Mouse (Mus musculus) embryo, embryonic 11.5 days (tissue): ENCODE measurements around the gene Ubox5.
A peak's percentile ranks its signal among the peaks of the same experiment; 100 is the strongest.
"Not testable (repeated sequence)": the region's sequence is repeated elsewhere in the genome, so short reads cannot be mapped to it uniquely, and the experiment has no call there.

Experiments
- DNase-seq: peaks from one replicate; pipeline ENCODE4 v3.0.0-alpha.2; 2012; ENCODE audit warnings: low read depth, low spot score

Gene Ubox5

GRCm38 (mm10) chr2:130577021-130577420, 52.8 kb downstream of the Ubox5 start:
- no peak for DNase-seq

GRCm38 (mm10) chr2:130576564-130576963, 53.3 kb downstream of the Ubox5 start:
- DNase-seq: not testable (repeated sequence)

- DNase-seq: no peak
Measured at GRCm38 (mm10) chr2:130575873-130576272, 54.0 kb downstream of the Ubox5 start, which contains the start of gene Oxt. Gene Oxt, plus strand, starts transcription at chr2:130576173.

- no peak for DNase-seq
Measured at GRCm38 (mm10) chr2:130574960-130575359, 54.9 kb downstream of the Ubox5 start.

GRCm38 (mm10) chr2:130569926-130570325, 59.9 kb downstream of the Ubox5 start:
- DNase-seq: no peak

GRCm38 (mm10) chr2:130568921-130569320, 60.9 kb downstream of the Ubox5 start:
- DNase-seq: no peak

GRCm38 (mm10) chr2:130564983-130565382, 64.9 kb downstream of the Ubox5 start:
- no peak for DNase-seq

GRCm38 (mm10) chr2:130564063-130564462, 65.8 kb downstream of the Ubox5 start:
- DNase-seq: no peak

GRCm38 (mm10) chr2:130563212-130564055, 66.4 kb downstream of the Ubox5 start, which contains the start of gene Mrps26:
Gene Mrps26, plus strand, starts transcription at chr2:130563742.
- DNase-seq: peak; percentile 87

GRCm38 (mm10) chr2:130558015-130558414, 71.8 kb downstream of the Ubox5 start:
- DNase-seq: no peak

GRCm38 (mm10) chr2:130557462-130557861, 72.4 kb downstream of the Ubox5 start:
- DNase-seq: no peak

GRCm38 (mm10) chr2:130556292-130556691, 73.5 kb downstream of the Ubox5 start:
- DNase-seq: no peak

GRCm38 (mm10) chr2:130554841-130555240, 75.0 kb downstream of the Ubox5 start:
- no peak for DNase-seq

GRCm38 (mm10) chr2:130546957-130547356, 82.9 kb downstream of the Ubox5 start:
- DNase-seq: no peak

- no peak for DNase-seq
Measured at GRCm38 (mm10) chr2:130540266-130540665, 89.6 kb downstream of the Ubox5 start.
